Mouse (Mus musculus): Measurements from ENCODE around the gene Stub1. TPM values are rescaled to one million over a fixed set of nuclear protein-coding genes. Genes with fewer than 3 reads are reported as not detected.
"Not testable (repeated sequence)": the region's sequence is repeated elsewhere in the genome, so short reads cannot be mapped to it uniquely, and the experiment has no call there.

Stub1 gene
- total RNA-seq, 2 experiments from 2014 or later = 95.7 to 99.9 TPM

- DNase-seq = no peak
These were observed 8.7 kb downstream of the Stub1 start for GRCm38 (mm10) chr17:25824362-25825142.

GRCm38 (mm10) chr17:25823452-25823851, 9.8 kb downstream of the Stub1 start, which contains the start of gene Wdr24:
Gene Wdr24, plus strand, starts transcription at chr17:25823627.
- no peak for DNase-seq

GRCm38 (mm10) chr17:25818851-25819780, 14.1 kb downstream of the Stub1 start:
- DNase-seq = no peak

- DNase-seq = no peak
These were observed 15.5 kb downstream of the Stub1 start for GRCm38 (mm10) chr17:25817662-25818061.

GRCm38 (mm10) chr17:25813471-25813870, 19.7 kb downstream of the Stub1 start:
- peak; percentile 89 for DNase-seq

GRCm38 (mm10) chr17:25810890-25811289, 22.3 kb downstream of the Stub1 start:
- DNase-seq = no peak

GRCm38 (mm10) chr17:25809606-25810340, 23.4 kb downstream of the Stub1 start:
- no peak for DNase-seq

- DNase-seq = peak; percentile 54
These were observed 24.2 kb downstream of the Stub1 start, which contains the start of gene Fbxl16 for GRCm38 (mm10) chr17:25808789-25809605. Gene Fbxl16, plus strand, starts transcription at chr17:25809085.

- no peak for DNase-seq
These were observed 25.2 kb downstream of the Stub1 start for GRCm38 (mm10) chr17:25808028-25808427.

- DNase-seq = not testable (repeated sequence)
These were observed 25.8 kb downstream of the Stub1 start for GRCm38 (mm10) chr17:25807452-25807851.

GRCm38 (mm10) chr17:25806507-25806906, 26.7 kb downstream of the Stub1 start:
- no peak for DNase-seq

- DNase-seq = peak; percentile 48
These were observed 30.2 kb downstream of the Stub1 start for GRCm38 (mm10) chr17:25802825-25803517.

- no peak for DNase-seq
These were observed 32.2 kb downstream of the Stub1 start for GRCm38 (mm10) chr17:25801029-25801428.

- peak; percentile 89 for DNase-seq
These were observed 36.2 kb downstream of the Stub1 start, which contains the start of gene Metrn for GRCm38 (mm10) chr17:25796951-25797369. Gene Metrn, minus strand, starts transcription at chr17:25797136.

- DNase-seq = peak; percentile 53
These were observed 36.9 kb downstream of the Stub1 start for GRCm38 (mm10) chr17:25796211-25796771.

- DNase-seq = no peak
These were observed 37.6 kb downstream of the Stub1 start, which contains the start of gene AC134908.4 for GRCm38 (mm10) chr17:25795609-25796092. Gene AC134908.4, minus strand, starts transcription at chr17:25795659.

- DNase-seq = no peak
These were observed 38.2 kb downstream of the Stub1 start for GRCm38 (mm10) chr17:25794998-25795397.

GRCm38 (mm10) chr17:25794197-25794596, 39.0 kb downstream of the Stub1 start:
- DNase-seq = no peak

GRCm38 (mm10) chr17:25792615-25793014, 40.6 kb downstream of the Stub1 start, which contains the start of gene Fam173a:
Gene Fam173a, minus strand, starts transcription at chr17:25792901.
- peak; percentile 81 for DNase-seq

All from gastrocnemius, postnatal 10 days (tissue).